Mouse (Mus musculus) right cerebral cortex, postnatal 36 days (tissue): Measurements from ENCODE around the gene Cpeb1.
"Not testable (repeated sequence)": the region's sequence is repeated elsewhere in the genome, so short reads cannot be mapped to it uniquely, and the experiment has no call there.

Source experiments
- DNase-seq, 2 experiments: peaks; one replicate each; pipeline ENCODE4 v3.0.0; 2022; ENCODE audit warnings: low spot score in 2 of 2, mixed read lengths in 1 of 2

Gene Cpeb1

DNA sequence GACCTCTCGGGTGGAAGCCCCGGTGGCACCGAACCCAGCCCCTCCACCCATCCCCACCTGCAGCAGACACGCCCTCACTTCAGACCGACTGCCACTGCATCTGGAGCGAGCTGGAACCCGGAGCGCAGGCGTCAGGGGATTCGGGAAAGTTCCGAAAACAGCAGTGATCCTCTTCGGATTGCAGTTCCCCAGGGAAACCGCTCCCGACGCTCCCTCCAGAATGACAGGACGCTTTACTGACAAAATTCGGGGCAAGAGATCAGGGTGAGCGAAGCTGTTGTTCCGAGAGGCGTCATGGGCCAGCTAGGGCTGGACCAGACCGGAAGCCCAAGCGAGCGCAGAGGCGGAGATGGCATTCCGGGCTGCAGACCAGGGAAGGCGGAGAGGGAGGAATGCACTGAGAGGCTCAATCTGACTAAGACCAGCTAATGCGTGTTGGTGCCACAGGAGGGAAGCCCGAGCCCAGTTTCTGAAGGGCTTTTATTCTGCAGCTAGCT lies at the start of gene Cpeb1:
Gene Cpeb1, minus strand, starts transcription at position 311 of the 497 bp plus-strand sequence.
- DNase-seq, result peak; percentile 65 to 67

DNA sequence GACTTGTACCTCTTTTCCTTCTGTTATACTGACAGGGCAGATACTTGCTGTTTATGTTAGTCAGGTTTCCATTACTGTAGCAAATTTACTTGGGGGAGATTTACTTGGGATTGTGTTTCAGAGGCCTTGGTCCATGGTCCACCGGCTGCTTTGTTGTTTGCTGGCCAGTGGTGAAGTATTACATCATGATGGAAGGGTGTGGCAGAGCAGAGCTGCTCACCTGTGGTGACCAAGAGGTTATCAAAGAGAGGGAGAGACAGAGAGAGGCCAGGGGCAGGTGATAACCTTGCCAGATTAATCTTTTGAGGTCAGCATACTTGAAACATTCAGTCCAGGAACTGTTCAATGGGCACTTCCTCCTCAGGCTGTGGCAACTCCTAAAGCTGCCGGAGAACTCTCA lies 45.8 kb upstream of the Cpeb1 start:
- DNase-seq, result no peak

DNA sequence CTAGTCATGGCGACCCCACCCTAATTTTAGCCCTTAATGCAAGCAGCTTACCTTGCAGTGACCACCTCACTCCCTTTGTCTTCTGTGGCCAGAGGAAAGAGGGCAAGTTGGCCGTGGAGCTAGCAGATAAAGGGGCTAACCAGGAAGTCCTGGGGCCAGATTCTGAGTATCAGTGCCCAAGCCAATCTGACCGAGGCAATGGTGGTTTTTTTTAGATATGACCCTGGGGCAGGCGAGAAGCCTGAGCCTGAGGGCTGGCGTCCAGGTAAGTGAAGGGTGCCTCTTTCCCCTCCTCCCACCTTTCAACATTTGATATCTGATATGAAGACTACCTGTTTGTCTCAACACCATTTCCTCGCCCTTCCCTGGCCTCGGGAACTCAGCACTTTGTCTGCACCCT lies 42.9 kb upstream of the Cpeb1 start, which contains the start of gene BC048679:
Gene BC048679, minus strand, starts transcription at position 101 of the 400 bp plus-strand sequence.
- DNase-seq, result no peak

DNA sequence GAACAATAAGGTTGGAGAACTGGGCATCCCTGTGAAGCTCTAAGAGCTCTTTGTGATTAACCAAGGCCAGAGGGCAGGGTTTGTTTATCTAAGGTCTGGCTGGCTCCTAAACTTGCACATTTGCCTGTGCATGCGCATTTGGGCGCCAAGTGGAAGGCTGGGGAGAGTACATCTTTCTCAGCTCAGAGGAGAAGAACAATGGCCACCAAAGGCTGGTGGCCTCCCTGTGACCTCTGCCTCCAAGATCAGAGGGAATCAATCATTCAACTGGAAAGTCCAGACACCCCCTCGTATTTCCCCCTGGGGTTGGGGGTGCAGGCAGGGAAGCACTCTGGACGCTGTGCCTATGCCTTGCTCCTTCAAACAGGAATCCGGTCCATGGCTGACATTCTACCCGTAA lies 41.9 kb upstream of the Cpeb1 start:
- DNase-seq, result no peak

DNA sequence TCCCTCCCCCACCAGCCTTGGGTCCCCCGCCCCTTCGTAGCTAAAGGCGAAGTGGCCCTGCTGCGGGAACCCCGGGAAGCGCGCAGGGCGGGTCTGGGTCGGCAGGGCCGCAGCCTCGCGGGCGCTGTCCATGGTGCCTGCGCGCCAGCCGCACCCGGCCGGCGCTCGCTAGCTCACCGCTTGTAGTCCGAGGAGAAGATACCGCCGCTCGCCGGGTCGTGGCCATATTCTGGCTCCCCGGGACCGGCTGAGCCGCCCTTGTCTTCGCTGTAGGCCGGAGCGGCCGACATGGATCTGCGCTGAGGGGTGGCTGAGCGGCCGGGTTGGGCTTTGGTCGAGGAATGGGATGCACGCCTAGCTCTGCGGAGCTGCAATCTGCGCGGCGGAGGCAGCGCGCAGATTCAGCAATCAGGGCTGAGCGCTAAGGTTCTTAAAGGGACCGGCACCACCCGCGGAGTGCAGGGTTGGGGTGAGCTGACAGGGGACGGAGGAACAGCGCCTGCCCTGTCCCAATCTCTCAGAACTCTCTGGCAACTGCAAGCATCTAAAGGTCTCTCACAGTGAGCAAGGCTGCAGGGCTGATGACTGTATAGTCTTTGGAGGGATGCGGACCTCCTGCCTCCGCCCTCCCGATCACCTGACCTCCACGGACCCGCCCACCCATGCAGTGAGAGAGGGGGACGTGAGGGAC lies 38.2 kb upstream of the Cpeb1 start, which contains the start of gene Ap3b2:
Gene Ap3b2, minus strand, starts transcription at position 595 of the 691 bp plus-strand sequence.
- peak; percentile 60 to 70 for DNase-seq

DNA sequence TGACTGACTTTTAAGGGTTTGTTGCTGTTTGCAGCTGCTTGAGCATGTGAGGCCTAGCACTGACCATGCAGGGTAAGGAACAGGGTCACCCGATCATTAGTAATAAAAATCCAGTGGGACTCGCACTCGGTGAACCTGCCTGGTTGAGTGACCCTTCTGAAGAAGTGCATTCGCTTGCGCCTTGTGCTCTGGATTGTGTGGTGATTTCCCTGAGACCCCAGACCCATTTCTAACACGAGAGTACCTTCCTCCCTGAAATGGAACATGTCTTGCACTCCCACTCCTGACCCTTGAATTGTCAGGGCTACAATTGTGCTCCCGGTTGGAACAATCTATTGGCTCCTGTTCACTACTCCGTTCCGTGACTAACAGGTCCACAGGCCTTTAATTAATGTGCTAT lies 37.4 kb upstream of the Cpeb1 start:
- no peak for DNase-seq

DNA sequence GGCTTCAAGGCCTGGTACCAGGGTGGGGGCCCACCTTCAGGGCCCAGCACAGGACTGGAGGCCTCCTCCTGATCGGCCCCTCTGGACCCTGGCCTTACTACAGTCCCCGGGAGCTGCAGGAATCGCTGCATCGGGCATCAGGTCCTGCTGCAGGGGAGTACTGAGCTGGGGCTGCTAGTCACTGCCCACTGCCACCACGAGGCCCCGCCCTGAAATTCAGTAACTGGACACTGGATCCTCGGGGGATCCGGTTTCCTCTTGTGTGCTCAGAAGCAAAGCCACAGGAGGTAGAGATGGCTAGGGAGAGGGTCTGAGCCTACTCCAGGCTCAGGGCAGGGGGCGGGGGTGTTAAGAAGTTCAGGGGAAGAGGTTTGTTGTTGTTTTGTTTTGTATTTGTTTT lies 34.4 kb upstream of the Cpeb1 start:
- no peak for DNase-seq

DNA sequence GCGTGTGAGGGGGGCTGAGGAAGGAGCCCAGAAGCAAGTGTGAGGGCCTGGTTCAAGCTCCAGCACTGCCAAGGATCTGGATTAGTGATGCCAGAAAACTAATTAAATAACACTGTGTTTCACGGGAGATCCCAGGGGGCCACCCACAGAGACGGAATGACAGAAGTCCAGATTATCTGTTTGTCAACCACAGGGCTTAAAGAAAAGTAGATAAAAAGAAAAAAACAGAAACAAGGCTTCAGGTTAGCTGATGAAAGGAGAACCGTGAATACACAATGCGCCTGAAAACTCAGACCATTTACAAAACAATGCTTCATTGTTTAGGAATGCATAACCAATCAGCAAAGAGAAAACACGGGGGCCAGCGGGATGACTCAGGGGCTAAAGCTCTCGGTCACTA lies 25.5 kb upstream of the Cpeb1 start:
- DNase-seq, result no peak

DNA sequence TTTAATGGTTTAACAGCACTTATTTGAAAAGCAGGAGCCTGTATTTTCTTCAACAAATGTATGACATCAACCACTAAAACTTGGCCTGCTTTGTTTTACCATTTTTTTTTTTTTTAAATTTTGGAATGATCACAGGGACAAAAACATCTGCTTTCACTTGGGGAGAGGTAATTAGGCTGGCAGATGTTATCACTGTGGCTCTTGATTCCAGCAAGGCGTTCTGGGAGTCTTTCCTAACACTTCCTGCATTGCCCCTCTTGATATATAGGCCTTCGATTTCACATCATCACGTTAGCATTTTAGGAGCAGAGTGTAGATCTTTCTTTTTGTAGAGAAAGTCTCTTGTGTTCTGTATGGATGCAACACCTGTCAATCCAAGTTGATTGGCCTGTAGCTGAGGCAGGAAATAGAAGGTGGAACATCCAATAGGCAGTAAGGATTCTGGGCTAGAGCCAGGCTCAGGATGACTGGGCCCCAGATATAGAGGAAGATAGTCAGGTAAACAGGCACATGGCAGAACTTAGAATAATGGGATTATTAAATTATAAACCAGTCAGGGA lies 24.3 kb upstream of the Cpeb1 start:
- no peak for DNase-seq

DNA sequence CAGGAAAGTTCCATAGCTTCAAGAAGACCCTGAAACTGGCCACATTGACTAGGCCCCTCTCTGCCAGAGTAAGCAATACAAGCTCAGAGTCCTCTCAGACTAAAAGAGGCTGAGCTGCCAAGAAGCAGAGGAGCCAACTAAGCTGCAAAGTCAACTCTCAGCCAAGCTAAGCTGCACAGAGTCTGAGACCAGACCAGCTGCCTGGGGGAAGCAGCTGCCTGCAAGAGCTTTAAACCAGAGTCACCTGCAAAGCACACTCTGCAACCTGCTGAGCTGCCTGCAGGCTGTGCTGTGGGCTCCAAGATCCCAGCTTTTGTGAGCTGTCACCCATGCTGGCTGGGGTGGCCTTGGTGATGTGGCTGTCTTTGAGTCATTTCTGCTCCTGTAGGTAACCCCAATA lies 23.0 kb upstream of the Cpeb1 start:
- not testable (repeated sequence) for DNase-seq

DNA sequence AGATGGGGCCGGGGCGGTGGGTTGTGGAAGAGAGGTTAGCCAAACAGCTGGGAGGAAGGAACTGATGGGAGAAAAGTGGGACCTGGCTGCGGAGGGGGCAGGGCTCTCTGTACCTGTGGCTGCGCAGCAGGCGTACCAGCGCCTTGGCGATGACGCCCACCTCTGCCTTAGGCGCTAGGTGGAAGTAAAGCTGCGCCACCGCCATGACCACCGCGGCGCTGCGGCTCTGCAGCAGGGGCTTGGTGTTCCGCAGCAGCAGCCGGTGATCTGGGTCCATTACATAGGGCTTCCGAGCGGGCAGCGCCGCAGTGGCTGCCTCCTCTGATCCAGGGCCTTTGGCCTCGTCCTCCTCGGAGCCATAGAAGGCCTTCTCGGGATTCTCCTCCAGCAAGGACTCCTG lies 21.6 kb upstream of the Cpeb1 start:
- no peak for DNase-seq

DNA sequence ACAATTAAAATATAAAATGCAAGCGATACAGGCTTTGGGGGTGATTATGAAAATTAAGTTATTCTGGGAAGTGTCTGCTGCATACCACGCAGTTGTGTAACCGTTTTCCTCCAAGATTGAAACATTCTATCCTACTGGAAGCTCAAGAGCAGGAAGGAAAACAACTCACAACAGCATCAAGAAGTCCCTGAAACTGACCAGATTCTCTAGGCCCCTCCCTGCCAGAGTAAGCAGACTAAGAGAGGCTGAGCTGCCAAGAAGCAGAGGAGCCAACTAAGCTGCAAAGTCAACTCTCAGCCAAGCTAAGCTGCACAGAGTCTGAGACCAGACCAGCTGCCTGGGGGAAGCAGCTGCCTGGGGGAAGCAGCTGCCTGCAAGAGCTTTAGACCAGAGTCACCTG lies 20.0 kb upstream of the Cpeb1 start:
- DNase-seq, result peak in 1 of 2 experiments; percentile 53

DNA sequence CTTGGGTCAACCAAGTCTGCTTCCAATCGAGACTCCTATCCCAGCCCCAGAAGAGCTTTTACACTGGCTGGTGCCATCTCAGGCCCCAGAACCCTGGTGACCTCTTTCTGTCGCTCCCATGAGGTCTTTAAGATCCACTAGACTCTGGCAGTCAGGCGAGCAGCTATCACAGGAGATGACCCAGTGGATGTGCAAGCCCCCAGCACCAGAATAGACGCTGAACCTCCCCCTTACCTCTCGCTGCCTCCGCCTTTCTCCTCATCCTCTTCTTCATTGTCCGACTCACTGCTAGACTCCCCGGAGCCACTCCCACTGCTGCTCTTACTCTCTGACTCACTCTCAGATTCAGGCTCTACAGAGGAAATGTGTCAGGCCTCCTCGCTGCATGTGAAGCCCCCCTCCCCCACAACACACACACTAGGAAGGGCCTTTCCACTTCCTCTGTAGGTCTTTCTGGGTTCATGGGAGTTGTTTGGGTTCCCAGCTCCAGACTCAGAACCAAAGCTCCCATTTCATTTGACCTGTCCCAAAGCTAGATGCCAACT lies 9.7 kb upstream of the Cpeb1 start:
- no peak for DNase-seq

DNA sequence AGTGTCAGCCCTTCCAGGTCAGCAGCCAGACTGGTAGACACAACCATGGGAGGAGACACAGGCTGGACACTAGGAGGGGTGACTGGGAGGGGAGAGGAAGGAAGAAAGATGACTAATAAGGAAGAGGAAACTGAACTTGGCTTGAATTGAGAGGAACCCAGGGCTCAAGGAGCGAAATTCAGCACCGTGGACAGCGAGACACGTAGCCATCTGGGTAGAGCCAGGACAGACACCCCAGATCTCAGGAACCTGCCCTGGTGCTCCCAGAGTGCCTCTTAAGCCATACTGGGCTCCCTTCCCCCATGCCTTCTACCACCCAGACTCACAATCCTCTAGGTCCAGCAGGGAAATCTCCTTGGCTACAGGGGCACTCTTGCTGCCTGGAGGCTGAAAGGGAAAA lies 8.9 kb upstream of the Cpeb1 start:
- DNase-seq, result no peak

DNA sequence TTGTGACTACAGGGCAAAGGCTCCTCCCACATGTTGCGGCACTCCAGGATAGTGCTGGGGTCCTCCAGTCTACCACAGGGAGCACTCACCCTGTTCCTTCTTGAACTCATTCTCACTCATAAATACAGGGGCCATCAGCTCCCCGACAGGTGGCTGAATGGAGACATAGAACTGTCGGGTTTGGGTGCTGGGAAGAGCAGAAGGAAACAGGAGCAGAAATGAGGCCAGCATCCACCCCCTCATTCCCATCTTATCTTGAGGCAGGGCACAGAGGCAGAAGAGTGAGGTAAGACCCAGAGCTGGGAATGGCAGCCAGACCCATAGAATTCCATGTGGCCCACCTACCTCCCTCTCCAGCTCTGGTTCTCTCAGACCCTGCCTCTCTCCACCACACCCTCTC lies 7.5 kb upstream of the Cpeb1 start:
- DNase-seq, result no peak

DNA sequence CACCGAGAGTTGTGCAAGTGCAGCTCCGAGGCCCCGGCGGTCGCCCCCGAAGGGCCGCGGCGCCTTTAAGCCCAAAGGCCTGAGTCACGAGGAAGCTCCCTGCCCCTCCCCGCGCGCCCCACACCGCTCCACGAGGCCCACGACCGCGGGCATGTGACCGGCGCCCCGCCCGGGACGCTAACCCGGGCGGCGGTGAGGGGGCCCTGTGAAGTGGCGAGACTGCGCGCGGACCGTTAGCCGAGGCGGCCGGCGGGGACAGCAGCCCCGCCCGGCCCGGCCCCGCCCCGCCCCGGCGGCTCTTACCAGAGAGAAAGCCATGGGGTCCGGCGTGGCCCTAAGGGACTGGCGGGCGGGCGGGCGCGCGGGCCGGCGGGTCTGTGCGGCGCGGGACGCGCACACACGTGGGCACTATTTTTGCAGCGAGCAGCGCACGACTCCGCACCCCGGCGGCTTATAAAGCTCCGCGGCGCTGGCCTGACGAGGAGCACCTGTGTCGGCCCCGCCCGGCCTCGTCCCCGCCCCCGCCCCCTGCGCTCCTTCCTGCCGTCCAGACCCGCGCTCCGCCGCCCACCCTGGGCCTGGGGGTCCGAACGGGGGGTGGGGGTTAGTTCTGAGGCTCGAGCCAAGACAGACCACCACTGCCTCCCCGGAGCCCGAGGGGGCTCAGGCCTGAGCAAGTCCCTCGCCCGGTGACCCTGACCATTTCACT lies 780 bp downstream of the Cpeb1 start:
- DNase-seq, result peak; percentile 59 to 62

DNA sequence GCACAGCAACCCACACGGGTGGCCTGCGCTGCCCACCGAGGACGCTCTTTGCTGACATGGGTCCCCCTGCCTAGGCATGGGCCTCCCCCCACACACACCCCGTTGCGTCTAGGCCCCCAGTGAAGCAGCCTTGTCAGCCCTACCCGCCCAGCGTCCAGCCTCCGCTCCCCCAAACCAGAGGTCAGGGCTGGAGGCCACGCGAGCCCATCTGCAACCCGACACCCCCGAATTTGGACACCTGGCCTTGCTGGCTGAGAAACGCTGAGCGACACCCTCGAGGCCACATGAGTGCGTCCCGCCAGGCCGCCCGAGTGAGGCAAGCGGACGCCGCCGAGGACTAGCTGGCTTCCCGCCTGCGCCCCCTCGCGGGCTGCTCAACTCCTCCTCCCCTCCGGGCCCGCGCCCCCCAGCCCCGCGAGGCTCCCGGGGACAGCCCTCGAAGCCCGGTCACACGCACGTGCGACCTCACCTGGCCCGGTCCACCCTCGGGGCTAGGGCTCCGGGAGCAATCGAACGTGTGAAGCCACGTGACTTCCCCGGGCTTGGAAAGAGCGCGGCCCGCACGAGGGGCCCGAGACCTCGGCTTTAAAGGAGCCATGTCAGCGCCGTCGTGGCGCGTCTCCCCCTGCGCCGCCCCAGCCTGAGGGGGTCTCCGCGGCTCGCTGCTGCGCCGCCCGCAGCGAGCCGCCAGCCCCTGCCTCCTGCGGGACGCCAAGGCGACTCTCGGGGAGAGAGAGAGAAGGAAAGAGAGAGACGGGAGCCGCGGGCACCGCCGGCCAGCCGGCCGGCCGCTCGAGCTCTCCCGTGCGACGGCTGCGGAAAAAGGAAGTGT lies 1.6 kb downstream of the Cpeb1 start:
- no peak for DNase-seq

DNA sequence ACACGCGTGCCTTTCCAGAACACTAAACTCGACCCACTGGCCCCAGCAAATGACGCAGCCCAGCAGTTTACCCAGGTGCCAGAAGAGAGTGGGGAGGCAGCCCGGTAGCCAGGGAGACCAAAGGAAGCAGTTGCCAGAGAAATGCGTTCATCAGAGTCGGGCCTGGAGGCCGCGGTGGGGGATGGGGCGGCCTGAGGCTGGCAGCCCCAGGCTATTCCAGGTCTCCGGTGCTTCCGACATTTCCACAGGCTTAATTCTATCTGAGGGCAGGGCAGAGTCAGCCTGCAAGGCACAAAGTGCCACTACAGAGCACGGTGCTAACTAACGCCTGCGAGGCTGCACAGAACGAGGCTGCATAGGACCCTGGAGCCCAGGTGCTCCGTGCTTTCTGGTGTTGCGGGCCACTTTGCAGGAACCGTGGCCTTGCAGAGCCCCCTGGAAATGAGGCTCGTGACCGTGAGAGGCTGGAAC lies 2.3 kb downstream of the Cpeb1 start:
- no peak for DNase-seq

DNA sequence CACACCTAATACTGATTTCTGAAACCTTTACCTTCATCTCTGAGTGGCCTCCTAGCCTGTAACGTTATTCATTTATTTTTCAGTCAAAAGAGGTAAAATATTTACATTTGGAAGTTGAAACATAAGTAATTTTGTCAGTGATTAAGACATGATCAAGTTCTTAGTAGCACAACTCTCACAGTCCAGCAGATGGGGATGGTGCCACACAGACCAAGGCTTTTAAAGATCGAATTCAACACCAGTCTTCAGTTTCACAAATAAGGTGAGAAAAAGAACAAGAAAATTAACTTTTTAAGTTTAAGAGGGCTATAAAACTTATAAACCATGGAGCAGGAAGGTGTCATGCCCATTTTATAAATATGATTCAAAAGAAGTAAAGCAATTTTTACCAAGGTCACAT lies 56.3 kb downstream of the Cpeb1 start:
- DNase-seq, result no peak

DNA sequence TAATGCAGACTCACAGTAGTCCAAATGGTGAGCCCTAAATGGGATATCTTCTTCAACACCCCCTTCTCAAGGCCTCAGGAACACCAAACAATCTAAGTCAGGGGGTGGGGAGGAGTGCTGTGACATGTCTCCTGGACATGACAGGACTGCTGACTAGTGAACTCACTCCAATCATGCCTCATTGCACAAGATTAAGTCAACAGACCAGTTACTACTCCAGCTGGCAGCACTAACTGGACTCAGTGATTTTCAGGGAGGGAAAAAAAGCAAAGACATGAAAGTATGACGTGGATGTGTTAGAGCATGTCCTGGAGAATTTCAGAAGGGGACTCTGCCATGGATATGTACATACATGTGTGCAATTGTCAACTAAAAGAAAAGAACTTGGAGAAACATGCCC lies 75.9 kb downstream of the Cpeb1 start:
- no peak for DNase-seq

DNA sequence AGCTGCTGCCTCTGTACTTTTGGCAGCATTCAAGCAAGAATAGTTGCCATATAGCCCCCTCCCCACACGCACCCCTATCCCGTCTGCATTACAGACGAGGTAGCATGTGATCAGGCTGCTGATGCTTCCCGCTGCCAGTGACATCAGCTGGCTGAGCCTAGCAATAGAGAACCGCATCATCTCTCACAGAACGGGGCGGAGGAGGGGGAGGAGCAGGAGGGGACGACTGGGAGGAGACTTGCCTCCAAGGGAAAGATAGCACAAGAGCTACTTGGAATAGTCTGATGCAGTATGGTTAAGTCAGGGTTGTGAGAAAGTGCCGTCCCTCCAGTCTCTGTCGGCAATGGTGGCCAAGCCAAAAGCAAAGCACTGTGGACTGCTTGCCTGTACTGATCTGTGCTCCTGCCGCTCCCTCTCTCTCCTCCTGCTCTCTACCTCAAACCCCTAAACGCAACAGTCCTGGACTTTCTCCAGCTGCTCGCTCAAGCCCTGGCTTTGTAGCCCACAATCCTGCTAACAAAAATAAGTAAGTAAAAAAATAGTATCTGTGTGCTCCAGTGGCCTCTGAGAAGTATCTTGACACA lies 82.8 kb downstream of the Cpeb1 start:
- DNase-seq, result peak; percentile 73 to 85
